Mouse (Mus musculus): ENCODE data around the gene Cdkal1.

DNA sequence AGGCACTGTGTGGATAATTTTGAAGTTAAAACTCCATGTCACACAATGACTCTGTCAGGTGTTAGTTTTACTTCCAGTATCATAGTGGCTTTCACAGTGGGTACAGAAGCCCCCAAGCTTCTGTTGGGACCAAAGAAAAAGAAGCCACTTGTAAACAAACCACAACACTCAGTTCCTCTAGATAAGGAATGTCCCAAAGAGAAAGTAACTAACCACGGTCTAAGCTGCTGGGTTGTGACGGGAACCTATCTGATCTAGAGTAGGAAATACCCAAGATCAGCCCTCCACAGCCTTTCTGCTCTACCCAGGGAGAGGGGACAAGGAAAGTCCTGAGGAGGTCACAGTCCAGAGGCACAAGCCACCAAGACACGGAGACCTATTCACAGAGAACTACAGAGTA lies 99.4 kb downstream of the Cdkal1 start:
- TF ChIP-seq CTCF (IDR thresholded peaks at IDR 0.05; ENCODE audit: borderline replicate concordance, insufficient read depth, low read depth, low read length) (no peak), POLR2A (IDR thresholded peaks at IDR 0.05; ENCODE audit: borderline replicate concordance, insufficient read depth, low read length) (no peak)
